Mouse (Mus musculus) kidney, postnatal 4 days (tissue): ENCODE measurements around the gene Npvf.

Experiments
- DNase-seq, 2 experiments: peaks; one replicate each; pipeline ENCODE4 v3.0.0; 2021; ENCODE audit warnings: mixed read lengths in 2 of 2

The Npvf gene

DNA sequence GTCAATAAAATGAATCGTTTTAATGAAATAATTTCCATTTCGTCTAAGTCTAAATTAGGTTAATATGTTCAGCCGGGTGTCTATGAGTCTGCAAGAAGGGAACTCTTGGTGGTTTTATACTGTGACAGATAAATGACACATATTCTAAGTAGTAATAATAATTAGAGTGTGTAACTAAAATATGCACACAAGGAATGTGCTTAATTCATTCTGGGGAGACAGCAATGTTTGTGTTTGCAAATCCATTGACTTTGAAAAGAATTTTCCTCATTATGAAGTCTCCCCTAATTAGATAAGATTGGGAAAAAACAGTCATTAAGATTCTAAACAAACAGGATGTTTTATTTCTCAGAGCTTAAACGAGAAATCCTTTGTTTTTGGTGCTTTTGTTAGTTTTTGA is at the start of gene Npvf:
Npvf (minus strand) TSS at position 84 of the 400 bp plus-strand sequence.
- DNase-seq, result no peak

DNA sequence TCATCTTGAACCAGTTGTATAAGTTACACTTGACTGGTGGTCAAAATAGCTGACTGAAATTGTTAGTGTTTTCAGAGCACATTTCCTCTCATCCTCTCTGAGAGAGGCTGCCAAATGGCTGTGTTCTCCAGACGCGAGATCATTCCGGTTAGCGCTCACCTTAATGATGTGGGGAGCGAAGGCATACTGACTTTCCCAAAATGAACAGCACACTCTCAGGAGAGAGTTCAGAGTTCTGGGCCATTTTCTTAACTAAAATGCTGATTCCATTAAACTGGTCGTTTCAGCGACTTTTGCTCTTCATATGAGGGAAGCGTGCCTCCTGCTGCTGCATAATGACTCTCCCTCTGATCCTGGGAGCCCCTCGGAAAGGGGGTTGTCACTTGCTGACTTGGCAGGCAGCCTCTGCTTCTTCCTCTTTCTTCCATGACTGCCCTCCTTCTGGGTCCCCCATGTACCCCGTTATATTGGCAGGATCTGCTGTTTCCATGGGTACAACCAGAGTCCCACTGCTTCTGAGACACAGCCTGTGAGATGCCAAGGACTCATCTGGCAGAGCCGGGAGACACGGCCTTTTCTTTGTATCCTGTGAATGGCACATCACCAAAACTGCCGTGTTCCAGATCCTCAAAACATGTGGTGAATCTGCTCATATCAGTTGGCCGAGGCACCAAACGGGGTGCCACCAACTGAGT is 35.0 kb upstream of the Npvf start:
- no peak for DNase-seq

DNA sequence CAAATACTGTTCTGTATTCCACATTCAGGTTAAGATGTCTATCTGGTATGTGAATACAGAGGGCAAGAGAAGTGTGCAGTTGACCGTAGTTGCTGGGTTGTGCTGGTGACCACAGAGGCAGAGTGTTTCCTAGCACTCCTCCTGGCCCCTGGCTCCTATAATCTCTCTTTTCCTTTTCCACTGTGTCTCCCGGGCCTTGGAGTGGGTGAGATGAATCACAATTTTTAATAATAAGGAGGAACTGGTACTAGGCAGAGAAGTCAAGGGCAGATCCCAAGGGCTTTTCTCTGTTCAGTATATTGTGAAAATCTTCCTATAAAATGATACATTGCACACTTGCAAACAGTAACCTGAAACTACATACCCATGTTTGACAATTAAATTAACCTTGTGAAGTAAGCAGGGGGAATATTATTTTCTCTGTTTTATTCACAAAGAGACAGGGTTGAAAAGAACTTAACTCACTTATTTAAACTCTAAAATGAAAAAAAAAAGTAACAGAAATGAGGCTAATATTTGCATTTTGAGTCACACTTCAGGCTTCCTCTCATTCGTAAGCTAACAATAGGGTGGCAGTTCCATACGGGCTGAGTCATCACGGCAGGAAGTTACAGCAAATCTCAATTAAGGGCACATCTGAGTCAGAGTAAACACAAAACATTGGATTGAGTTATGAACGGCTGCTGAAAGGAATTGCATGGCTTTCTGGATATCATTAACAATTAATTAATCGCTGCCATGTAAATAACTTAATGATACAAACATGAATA is 30.6 kb upstream of the Npvf start:
- DNase-seq, result no peak

DNA sequence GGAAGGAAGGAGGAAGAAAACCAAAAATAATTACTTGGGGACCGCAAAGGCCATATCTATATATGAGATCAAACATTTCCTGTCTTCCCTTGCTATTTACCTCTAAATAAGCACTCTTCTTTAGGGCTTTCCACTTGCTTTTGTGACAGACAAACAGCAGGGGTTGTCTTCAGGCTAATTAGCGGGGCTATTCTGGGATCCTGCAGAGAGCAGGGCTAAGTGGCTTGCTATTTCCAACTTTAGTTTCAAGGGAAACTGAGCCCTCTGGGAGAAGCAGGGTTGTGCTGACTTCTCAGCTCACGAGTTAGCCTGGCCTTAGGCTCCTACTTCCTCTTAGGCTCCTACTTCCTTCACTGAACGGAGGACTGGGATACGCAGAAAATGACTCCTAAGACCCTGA is 27.3 kb upstream of the Npvf start:
- no peak for DNase-seq

DNA sequence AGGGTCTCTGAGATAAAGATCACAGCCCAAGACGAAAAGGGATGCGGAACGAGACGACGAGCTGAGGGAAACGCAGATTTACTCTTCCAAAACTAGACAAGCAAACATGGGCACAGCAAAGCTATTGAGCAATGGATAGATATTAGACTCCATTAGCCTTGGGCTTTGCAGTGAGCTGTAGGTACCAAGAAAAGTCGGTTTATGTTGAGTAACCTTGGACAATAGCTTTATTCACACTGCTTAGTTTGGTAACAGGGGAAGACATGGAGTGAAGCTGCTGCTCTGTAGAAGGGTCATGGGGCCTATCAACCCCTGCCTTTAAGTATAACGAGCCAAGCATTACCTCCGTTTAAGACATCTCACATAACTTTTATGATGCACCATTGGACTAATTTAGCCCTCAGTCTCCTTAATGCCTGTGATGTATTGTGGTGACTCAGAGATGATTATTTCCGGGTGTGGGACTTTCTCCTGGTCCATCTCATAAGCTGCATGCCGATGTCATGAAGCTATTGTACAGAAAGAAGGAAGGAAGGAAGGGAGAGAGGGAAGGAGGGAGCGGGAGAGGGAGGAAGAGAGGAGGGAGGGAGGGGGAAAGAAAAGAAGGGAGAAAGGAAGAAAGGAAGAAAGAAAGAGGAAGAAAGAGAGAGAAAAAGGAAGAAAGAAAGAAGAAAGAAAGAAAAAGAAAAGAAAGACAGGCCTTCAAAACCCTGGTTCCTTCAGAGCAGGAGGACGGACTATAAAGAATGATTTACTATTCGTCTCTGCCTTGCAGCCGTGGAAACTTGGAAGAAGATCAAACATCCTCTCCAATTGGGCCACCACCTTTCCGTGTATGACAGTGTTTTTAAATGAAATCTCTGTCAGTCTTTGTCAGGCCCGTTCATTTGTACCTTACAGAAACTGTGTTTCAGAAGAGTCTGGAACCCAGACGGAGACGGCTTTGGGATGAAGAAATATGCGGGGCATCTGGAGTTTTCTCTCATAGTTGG is 26.3 kb upstream of the Npvf start:
- no peak for DNase-seq

DNA sequence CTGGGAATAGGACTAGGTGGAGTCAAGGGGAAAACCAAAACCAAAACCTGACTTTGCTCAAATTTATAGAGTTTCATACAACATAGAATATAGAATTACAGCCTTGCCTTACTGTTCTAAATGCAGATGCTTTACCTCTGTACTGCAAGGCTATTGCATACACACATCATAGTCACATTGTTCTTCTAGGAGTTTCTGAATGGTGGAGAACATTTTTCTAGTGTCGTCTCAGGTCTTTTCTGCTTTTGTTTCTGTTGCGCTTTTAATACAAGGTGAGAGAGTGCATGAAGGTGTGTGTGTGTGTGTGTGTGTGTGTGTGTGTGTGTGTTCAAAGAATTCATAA is 25.2 kb upstream of the Npvf start:
- no peak for DNase-seq

DNA sequence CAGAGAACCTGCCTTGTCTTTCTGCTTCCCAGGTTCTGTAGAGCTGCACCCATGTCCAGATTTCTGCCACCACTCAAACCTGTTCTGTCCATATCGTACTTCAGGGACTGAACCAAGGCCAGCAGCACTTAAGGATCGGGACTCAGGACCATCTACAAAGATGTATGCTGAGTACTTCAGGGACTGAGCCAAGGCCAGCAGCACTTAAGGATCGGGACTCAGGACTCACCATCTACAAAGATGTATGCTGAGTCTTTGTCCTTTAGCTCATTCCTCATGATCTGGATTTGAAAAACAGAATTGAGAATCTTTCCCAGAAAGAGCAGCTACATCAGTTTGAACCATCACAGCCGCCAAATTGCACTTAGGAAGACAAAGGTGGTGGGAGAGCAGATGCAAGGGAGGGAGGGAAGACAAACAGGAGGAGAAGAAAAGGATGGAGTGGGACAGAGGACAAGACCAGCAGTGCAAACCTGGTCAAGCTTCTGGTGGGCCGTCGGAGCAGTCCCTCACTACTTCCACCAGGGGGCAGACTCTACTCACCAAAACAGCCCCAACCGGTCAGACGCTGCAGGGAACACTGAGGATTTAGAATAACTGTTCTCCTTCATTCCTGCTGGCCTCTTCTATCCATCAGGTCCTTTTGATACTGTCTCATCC is 24.7 kb upstream of the Npvf start:
- DNase-seq, result peak; percentile 81 to 84

DNA sequence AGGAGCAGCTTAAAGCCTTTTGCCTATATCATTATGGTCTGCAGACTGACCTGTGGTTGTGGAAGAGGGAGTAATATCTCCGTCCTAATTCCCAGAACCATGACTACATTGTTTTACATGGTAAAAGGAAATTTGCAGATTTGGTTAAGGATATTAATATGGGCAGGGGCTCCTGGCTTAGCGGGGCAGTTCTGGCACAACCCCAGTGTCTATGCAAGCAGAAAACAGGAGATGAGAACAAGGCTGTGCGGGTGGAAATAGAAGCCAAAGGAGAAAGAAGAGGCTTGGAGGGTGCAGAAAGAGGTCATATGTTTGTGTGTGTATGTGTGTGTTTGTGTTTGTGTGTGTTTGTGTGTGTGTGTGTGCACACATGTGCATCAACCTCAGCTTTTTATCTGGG is 17.0 kb upstream of the Npvf start:
- no peak for DNase-seq

DNA sequence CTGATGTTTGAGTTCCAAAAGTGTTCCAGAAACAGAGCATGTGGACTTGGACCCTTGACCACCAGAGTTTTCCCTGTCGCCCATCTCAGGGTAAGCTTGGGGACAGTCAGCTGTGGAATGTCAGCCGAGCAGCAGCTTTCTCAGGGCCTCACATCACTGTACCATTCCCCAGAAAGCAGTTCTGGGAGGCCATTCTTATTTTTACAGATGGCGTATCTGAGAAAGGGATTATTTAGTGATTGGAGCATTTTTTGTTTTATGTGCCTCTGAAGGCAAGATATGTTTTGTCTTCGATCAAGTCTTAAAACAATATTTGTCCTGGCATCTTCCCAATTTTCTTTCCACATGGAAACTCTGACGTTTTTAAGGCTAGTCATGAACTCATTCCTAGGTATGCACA is 12.7 kb upstream of the Npvf start:
- peak in 1 of 2 experiments; percentile 31 for DNase-seq

DNA sequence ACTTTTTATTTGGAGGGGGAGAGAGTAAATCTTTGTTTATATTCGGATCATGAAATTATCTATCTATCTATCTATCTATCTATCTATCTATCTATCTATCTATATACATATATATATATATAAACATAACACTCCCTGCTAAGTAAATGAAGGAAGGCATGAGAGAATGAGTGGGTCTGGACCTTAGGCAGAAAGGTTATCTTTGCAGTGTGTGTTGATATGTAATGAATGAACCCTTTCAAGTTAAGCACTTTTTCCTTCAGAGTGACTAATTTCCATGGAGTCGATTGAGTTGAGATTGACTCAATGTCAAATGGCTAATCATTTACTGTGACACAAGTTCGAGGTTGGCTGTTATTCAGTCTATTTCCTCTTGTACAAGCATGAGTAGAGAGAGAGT is 10.8 kb upstream of the Npvf start:
- no peak for DNase-seq

DNA sequence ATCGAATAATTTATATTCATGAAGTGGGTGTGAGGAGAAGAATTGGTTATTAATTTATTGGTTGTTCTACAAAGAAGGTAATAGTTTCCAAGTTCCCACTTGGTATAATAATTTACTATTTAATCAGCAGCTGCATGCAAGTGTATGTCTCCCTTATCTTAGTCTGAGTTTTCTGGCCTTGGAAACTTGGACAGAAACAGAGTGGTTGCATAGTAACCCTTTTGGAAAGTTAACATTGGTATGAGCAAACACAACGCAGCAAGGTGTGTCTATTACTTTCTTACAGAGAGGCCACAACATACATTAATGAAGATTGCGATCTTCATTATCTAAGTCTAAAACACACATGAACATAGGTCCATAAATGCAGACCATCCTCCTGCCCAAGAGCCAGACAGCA is 10.0 kb upstream of the Npvf start:
- no peak for DNase-seq

DNA sequence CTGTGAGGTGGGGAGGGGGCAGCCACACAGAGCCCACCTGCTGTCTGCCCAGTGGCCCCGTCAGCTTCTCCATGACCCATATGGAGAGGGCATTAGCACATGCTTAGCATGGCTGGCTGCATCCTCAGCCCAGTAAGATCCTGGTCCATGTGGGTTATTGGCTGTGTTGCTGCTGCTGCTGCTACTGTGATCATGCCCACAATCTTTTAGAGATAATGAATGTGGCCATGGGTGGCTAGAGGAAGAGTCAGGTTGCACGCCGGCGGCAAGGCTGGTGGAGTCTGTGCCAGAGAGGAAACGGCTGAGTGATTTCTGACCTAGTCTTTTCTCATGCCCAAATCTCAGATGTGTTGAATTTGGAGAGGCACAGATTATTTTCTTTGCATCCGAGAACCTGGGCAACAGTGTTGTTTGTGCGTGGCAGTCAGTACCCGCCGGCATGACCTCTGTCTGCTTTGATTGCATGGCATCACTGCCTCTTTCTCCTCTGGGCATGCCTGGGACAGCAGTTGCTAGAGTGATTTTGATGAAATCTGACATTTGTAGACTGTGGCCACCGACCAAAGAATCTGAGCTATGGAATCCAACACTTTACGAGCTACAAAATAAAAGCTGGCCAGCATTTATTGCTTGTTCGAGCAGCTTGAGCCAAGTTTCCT is 8.8 kb upstream of the Npvf start:
- DNase-seq, result peak in 1 of 2 experiments; percentile 44

DNA sequence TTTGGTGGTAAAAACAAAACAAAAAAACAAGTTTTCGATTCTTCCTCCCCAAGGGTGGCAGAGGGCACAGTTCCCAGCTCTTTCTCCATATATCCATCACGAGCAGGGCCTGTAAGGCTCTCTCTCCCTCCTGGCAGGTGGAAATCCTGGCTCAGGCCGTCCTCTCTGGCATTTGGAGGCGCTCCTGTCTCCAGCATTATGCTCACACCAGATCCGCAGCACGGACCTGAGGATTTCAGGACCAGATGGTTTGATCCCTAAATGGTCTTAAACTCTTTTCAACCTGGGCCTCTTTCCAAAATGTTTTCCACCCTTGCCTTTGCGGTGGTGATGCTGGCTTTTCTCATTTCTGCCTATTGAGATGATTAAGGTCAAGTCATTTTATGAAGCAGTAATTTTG is 7.5 kb upstream of the Npvf start:
- no peak for DNase-seq

DNA sequence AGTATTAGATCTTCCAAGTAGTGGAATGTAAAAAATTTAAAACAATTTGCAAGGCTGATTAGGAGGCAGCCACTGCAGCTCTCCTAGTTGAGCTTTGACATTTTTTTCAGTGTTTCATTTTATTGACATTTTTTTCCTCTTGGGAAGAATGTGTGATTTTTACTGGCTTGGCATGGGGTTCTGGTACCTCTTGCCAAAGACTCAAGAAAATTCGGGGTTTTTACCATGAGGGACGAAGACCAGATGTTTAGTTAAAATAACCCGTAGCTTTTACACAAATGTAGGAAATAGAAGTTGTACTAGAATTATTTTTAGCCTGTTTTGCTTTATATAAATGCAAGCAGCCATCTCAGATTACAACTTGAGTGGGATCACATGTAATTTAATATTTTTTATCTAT is 4.2 kb upstream of the Npvf start:
- no peak for DNase-seq

DNA sequence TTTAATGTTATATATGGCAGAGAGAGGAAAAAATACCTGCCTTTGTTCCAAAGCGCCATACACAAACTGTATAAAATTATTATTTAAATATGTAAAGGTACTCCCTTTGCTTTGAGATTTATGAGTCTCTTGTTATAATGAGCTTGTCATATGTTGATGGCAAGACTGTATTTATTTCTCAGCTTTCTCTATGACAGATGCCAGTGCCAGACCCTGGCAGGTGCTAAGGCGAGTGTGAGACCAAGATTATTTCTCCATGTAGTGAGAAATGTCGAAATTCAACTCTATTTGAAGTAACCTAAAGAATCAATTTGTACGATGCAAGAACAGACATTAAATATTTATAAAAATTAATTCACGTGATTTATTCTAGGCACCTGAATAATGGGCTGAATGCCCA is 3.8 kb upstream of the Npvf start:
- DNase-seq, result no peak

DNA sequence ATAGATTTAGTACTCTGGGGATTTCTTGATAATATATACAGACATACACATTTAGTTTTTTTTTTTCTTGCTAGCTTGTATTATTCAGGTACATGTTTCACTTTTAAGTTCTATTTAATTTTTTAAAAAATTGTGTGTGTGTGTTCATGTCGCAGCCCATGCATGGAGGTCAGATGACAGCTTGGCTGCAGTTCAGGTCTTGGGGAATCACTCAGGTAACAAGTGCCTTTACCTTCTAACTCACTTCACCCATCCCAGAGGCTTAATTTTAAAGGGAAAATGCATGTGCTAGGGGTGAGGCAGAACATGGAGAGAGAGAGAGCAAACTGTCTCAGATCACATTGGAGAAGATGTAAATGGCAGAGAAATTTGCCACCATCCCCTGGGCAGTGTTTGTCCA is 2.2 kb upstream of the Npvf start:
- DNase-seq, result no peak

DNA sequence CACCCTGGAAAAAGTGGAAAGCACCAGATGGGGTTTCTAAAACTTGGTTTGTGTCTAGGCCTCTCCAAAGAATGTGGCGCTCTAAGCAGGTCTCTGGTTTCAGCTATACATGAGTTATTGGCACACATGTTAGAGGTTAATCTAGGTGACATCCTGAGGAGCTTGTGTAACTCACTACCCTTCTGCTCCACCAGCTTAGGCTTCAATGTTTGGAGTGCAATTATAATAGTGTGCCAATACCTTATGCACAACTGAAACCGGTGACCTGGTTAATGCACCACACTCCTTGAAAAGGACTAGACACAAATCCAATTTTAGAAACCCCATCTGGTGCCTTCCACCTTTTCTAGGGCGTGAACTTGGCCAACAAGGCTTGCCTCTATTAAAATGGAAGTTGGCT is 1.7 kb upstream of the Npvf start:
- DNase-seq, result no peak

DNA sequence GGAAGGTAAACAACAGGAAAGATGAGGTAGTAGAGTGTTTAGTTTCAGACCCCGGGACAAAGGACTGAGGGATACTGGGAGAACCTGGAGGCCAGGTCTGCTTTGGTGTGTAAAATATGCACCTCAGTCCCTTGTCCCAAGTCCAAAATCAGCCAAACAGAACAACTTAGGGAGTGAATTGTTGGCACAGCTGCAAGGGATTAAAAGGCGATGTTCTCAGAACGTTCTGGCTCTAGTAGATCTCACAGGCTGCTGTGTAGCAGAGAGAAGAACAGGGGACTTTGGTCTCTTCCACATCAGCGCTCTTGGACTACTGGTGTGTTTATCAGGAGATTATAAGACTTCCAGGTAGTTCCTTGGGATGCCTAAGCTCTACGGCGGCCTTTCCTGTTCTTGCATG is 6.6 kb downstream of the Npvf start:
- DNase-seq, result no peak

DNA sequence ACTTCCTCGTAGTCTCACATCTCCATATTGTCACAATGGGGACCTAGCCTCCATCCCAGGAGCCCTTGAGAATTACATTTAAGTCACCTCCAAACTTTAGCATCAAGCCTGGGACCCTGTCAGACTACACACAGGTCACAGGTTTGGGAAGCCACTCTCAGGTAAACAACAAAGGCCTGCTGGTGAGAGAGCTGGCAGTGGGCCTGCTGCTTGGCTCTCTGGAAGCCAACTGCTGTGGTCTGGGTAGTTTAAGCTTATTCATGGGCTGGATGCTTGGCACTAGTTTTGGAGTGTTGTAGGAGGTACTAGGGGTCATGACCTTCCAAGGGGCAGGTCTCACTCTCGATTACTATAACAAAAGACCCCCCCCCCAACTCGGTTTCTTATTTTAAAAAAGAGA is 7.6 kb downstream of the Npvf start:
- DNase-seq, result no peak

DNA sequence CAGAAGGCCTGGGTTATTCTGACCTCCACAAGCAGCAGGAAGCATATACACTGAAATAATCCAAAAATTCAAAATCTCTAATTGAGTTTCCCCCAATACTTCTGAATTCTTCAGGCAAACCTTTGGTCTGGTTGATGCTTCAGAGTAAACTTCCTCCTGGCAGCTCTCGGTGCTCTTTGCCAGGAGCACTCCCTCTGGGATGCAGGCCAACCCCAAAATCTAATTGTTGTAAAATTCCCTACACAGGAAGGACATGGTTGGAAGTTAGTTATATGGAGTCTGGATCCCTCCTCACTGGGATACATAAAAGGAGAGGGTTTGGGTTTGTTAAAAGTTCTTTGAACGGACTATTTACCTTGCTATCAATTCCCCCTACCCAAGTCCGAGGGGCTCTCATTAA is 9.5 kb downstream of the Npvf start:
- peak in 1 of 2 experiments; percentile 24 for DNase-seq

DNA sequence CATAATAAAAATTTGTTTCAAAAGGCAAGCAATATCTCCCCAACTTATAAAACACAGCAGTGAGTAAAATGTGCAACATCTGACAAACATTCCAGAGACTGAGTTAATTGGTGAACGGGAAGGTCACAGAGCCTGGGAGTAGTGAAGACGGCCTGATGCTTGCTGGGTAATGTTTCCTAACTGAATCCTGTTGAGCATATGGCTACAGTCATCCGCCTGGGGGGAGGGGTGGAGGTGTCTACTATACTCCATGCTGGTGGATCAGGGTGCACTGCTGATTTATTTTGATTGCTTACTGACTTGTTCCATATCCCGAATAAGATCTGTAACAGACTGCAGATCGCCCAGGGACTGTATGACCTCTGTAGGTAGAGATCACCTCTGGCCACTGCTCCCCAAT is 12.3 kb downstream of the Npvf start:
- peak; percentile 39 to 53 for DNase-seq

DNA sequence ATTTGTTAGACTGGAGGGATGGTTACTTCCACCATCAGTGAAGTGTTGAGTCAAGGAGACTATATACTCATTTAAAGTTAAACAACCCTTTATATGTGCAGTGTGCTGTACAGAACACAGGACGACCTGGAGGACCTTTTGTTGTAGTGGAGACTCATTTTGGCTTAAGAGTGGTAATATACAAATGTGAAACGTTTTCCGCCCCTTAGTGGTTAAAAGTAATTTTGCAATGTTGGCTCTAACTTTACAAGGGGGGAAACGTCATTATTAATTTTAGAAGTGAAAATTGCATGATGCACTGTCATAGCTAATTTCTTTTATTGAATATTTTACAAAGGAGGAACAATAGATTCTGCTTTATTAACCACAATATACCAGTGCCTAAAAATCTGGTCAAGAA is 13.9 kb downstream of the Npvf start:
- no peak for DNase-seq
